Mouse (Mus musculus): ENCODE results near the gene Fxyd4. TPM values are rescaled to one million over a fixed set of nuclear protein-coding genes. Genes with fewer than 3 reads are reported as not detected.

Gene Fxyd4
- polyA plus RNA-seq, 1 experiment from 2014 or later = 0.20 TPM

GRCm38 (mm10) chr6:117906015-117906531, 31.4 kb downstream of the Fxyd4 start:
- WGBS (ENCODE audit: insufficient replicate concordance) = under 1% methylated on average over 25 of the region's 25 CpGs
- Histone ChIP-seq H3K9ac (replicated peaks) (peak overlapping the region; percentile 67), H3K36me3 (replicated peaks; ENCODE audit: insufficient read depth, low read length) (no peaks in the 10 kb centered on the region), H3K4me2 (ENCODE audit: low read depth, low read length) (peak overlapping the region; percentile 94), H3K9me3 (ENCODE audit: low read length) (no peaks in the 10 kb centered on the region), H3K27me3 (ENCODE audit: insufficient read depth, low read length) (no peaks in the 10 kb centered on the region), H3K27ac (ENCODE audit: low read depth) (peak overlapping the region; percentile 80), H3K4me3 (ENCODE audit: low read depth, low read length) (peak overlapping the region; percentile 98), H3K4me1 (ENCODE audit: insufficient read depth) (peaks cover 36% of the 10 kb centered on the region)
- TF ChIP-seq CTCF (IDR thresholded peaks at IDR 0.05; ENCODE audit: low read depth) (no peak), EP300 (IDR thresholded peaks at IDR 0.05; ENCODE audit: low read depth) (no peak; the same call in 1 of the 2 replicates)
- no peak for ATAC-seq
- peak; percentile 41 for DNase-seq

DNA sequence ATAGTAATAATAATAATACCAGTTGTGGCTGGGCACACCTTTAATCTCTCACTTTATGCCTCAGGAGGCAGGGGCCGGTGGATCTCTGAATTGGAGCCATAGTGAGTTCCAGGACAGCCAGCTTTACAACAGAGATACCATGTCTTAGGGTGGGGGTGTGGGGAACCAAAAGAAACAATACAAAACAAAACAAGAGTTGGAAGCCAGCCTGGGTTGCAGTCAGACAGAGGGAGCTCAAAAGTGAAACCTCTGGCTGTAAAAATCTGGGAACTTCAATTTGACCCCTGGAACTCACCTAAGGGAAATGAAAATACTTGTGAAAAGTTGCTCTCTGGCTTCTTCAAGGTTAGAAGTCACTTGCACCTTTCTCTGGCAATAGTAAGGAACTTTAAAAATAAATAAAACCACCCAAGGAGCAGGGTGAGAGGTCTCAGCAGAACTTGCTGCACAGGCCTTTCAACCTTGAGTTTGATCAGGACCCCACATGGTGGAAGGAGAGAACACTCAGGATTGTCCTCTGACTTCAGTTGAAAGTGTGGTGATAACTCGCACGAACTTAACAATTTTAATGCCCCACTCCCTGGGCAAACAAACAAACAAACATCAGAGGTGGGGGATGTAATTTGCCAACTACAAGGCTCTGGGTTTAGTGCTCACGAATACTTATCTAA, 32.1 kb downstream of the Fxyd4 start:
- 16% methylated on average over 4 of the region's 4 CpGs for WGBS (ENCODE audit: insufficient replicate concordance)
- no peak for ATAC-seq
- peak overlapping the region; percentile 94 for H3K4me2 ChIP-seq (ENCODE audit: low read depth, low read length)
- no peaks in the 10 kb centered on the region for H3K27me3 ChIP-seq (ENCODE audit: insufficient read depth, low read length)
- H3K36me3 ChIP-seq (replicated peaks; ENCODE audit: insufficient read depth, low read length) = no peaks in the 10 kb centered on the region
- no peak for TF ChIP-seq CTCF (IDR thresholded peaks at IDR 0.05; ENCODE audit: low read depth)
- no peak for TF ChIP-seq EP300 (IDR thresholded peaks at IDR 0.05; ENCODE audit: low read depth)
- H3K9me3 ChIP-seq (ENCODE audit: low read length) = no peaks in the 10 kb centered on the region
- H3K4me1 ChIP-seq (ENCODE audit: insufficient read depth) = peaks cover 38% of the 10 kb centered on the region
- H3K9ac ChIP-seq (replicated peaks) = peak overlapping the region; percentile 67
- DNase-seq = no peak
- peak overlapping the region; percentile 98 for H3K4me3 ChIP-seq (ENCODE audit: low read depth, low read length)
- peak overlapping the region; percentile 80 for H3K27ac ChIP-seq (ENCODE audit: low read depth)

DNA sequence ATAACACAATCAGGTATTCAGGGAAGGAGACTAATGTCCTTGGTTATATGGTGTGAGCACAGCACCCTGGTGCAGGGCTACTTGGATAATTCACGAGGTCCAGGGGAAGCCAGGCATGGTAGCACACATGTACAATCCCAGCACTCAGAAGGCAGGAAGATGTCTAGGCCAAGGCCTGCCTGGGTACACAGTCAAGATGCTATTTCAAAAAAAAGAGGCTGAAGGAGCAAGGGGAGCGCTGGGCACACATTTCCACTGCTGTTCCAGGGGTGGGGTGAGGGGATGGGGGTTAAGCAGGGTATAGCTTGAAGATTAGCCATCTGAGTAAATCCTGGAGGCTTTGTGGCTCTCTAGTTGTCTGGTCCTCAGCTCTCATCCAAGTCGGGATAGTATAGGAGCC, 33.7 kb downstream of the Fxyd4 start:
- Histone ChIP-seq H3K36me3 (replicated peaks; ENCODE audit: insufficient read depth, low read length) (no peaks in the 10 kb centered on the region), H3K4me1 (ENCODE audit: insufficient read depth) (peaks cover 29% of the 10 kb centered on the region), H3K9ac (replicated peaks) (no peak overlapping the region), H3K4me3 (ENCODE audit: low read depth, low read length) (no peak overlapping the region), H3K9me3 (ENCODE audit: low read length) (no peaks in the 10 kb centered on the region), H3K27ac (ENCODE audit: low read depth) (no peak overlapping the region), H3K27me3 (ENCODE audit: insufficient read depth, low read length) (no peaks in the 10 kb centered on the region), H3K4me2 (ENCODE audit: low read depth, low read length) (no peak overlapping the region)
- WGBS (ENCODE audit: insufficient replicate concordance) = 85% methylated on average over 3 of the region's 3 CpGs
- TF ChIP-seq EP300 (IDR thresholded peaks at IDR 0.05; ENCODE audit: low read depth) (no peak), CTCF (IDR thresholded peaks at IDR 0.05; ENCODE audit: low read depth) (no peak)
- ATAC-seq (no peak), DNase-seq (no peak)

GRCm38 (mm10) chr6:117902556-117902955, 34.9 kb downstream of the Fxyd4 start:
- no peak for ATAC-seq
- H3K4me1 ChIP-seq (ENCODE audit: insufficient read depth) = peaks cover 25% of the 10 kb centered on the region

DNA sequence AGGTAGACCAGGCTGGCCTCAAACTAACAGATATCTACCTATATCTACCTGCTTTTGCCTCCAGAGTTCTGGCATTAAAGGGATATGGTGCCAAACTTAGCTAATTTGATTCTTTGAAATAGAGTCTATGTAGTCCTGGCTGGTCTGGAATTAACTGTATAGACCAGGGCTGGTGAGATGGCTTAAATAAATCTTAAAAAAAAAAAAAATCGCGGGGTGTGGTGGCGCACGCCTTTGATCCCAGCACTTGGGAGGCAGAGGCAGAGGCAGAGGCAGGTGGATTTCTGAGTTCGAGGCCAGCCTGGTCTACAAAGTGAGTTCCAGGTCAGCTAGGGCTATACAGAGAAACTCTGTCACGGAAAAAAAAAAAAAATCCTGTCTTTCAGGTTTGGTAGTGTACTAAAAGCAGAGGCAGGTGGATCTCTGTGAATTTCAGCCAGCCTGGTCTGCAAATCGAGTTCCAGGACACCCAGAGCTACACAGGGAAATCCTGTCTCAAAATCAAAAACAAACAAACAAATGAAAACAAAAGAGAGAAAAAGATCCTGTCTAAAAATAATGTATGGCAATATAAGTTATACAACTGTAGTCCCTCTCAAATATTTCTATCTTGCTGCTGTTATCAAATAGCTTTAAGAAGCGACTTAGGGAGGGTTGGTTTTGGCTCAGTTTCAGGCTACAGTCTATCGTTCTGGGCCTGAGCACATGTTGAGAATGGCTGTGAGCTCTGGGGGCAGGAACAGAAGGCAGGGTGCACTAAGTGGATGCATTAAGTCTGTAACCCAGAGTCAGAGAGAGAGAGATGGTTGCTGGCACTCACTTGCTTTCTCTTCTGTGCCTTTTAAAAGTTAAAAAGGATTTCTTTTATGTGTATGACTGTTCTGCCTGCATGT, 35.7 kb downstream of the Fxyd4 start:
- Histone ChIP-seq H3K4me3 (ENCODE audit: low read depth, low read length) (no peak overlapping the region), H3K9me3 (ENCODE audit: low read length) (no peaks in the 10 kb centered on the region), H3K36me3 (replicated peaks; ENCODE audit: insufficient read depth, low read length) (no peaks in the 10 kb centered on the region), H3K4me1 (ENCODE audit: insufficient read depth) (peaks cover 25% of the 10 kb centered on the region), H3K9ac (replicated peaks) (no peak overlapping the region), H3K4me2 (ENCODE audit: low read depth, low read length) (peak overlapping the region; percentile 1; the same call in 1 of the 2 replicates), H3K27ac (ENCODE audit: low read depth) (no peak overlapping the region), H3K27me3 (ENCODE audit: insufficient read depth, low read length) (no peaks in the 10 kb centered on the region)
- WGBS (ENCODE audit: insufficient replicate concordance) = 65% methylated on average over 9 of the region's 9 CpGs
- no peak for TF ChIP-seq CTCF (IDR thresholded peaks at IDR 0.05; ENCODE audit: low read depth)
- no peak for TF ChIP-seq EP300 (IDR thresholded peaks at IDR 0.05; ENCODE audit: low read depth)
- no peak for DNase-seq
- no peak for ATAC-seq

More at GRCm38 (mm10) chr6:117902556-117902955, 34.9 kb downstream of the Fxyd4 start:
- H3K27ac ChIP-seq (ENCODE audit: low read depth) = no peak overlapping the region
- no peaks in the 10 kb centered on the region for H3K36me3 ChIP-seq (replicated peaks; ENCODE audit: insufficient read depth, low read length)
- no peak overlapping the region for H3K9ac ChIP-seq (replicated peaks)
- peak overlapping the region; percentile 1 for H3K4me2 ChIP-seq (ENCODE audit: low read depth, low read length)
- H3K4me3 ChIP-seq (ENCODE audit: low read depth, low read length) = no peak overlapping the region
- no peak for DNase-seq
- no peaks in the 10 kb centered on the region for H3K9me3 ChIP-seq (ENCODE audit: low read length)
- WGBS (ENCODE audit: insufficient replicate concordance) = 59% methylated on average over 4 of the region's 4 CpGs
- H3K27me3 ChIP-seq (ENCODE audit: insufficient read depth, low read length) = no peaks in the 10 kb centered on the region
- TF ChIP-seq CTCF (IDR thresholded peaks at IDR 0.05; ENCODE audit: low read depth) (no peak), EP300 (IDR thresholded peaks at IDR 0.05; ENCODE audit: low read depth) (no peak)

All from liver, postnatal 0 days (tissue).